Mouse (Mus musculus) CH12.LX (cell line): ENCODE measurements around the gene 4930415O20Rik.

Source experiments
- CHD1 ChIP-seq: IDR thresholded peaks from 2 replicates; pipeline ENCODE4 v1.6.1; 2012; ENCODE audit warnings: low read depth, low read length, improper control_type of control experiment, inconsistent platforms
- CTCF ChIP-seq, 2 experiments: IDR thresholded peaks in 1 of 2; conservative IDR thresholded peaks in 1 of 2; 2 replicates each; pipeline ENCODE4 v1.5.1; 2011 to 2012; ENCODE audit warnings: low read depth in 2 of 2, low read length in 2 of 2, improper control_type of control experiment in 1 of 2, inconsistent platforms in 1 of 2, mild to moderate bottlenecking in 1 of 2, moderate library complexity in 1 of 2
- E2F4 ChIP-seq: IDR thresholded peaks from 2 replicates; pipeline ENCODE4 v1.6.1; 2011; ENCODE audit warnings: low read depth, low read length, improper control_type of control experiment; ENCODE audit not compliant: insufficient replicate concordance
- EP300 ChIP-seq: IDR thresholded peaks from 2 replicates; pipeline ENCODE4 v1.6.1; 2011; ENCODE audit warnings: low read length, improper control_type of control experiment
- GABPA ChIP-seq: IDR thresholded peaks from 2 replicates; pipeline ENCODE4 v1.6.1; 2012; ENCODE audit warnings: low read depth, low read length, improper control_type of control experiment, inconsistent platforms; ENCODE audit not compliant: insufficient replicate concordance
- HCFC1 ChIP-seq: IDR thresholded peaks from 2 replicates; pipeline ENCODE4 v1.6.1; 2012; ENCODE audit warnings: low read depth, mild to moderate bottlenecking, inconsistent platforms, low read length, improper control_type of control experiment
- JUND ChIP-seq: conservative IDR thresholded peaks from 2 replicates; pipeline ENCODE4 v1.6.1; 2011; ENCODE audit warnings: low read depth, low read length, improper control_type of control experiment
- MXI1 ChIP-seq: IDR thresholded peaks from 2 replicates; pipeline ENCODE4 v1.6.1; 2011; ENCODE audit warnings: mild to moderate bottlenecking, low read depth, low read length, improper control_type of control experiment
- POLR2A ChIP-seq: IDR thresholded peaks from 2 replicates; pipeline ENCODE4 v1.6.1; 2011; ENCODE audit warnings: low read depth, mild to moderate bottlenecking, improper control_type of control experiment, low read length
- POLR2AphosphoS2 ChIP-seq: IDR thresholded peaks from 2 replicates; pipeline ENCODE4 v1.6.1; 2011; ENCODE audit warnings: low read depth, low read length, improper control_type of control experiment
- SIN3A ChIP-seq: IDR thresholded peaks from 2 replicates; pipeline ENCODE4 v1.6.1; 2012; ENCODE audit warnings: low read length, improper control_type of control experiment, inconsistent platforms
- ZKSCAN1 ChIP-seq: IDR thresholded peaks from 2 replicates; pipeline ENCODE4 v1.6.1; 2012; ENCODE audit warnings: low read depth, inconsistent platforms, low read length, improper control_type of control experiment, borderline replicate concordance

DNA sequence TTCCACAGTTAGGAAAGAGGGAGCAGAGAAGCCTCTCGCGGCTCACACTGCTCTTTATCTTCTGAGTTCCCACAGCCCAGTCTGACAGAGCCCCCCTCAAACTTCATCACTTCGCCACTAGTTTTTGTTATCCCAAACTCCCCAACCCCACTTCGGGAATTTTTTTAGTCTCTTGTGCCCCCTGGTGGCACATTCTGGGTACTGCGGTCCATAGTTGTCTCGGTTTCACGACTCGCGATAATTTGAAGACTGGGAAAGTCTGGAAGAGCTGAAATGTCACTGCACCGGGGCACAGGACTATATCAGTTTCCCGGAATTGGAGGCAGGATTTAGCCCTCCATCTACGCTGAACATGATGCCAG, 46.4 kb downstream of the 4930415O20Rik start:
- TF ChIP-seq CTCF (conservative IDR thresholded peaks at IDR 0.05 in 1 of 2, IDR thresholded peaks at IDR 0.05 in 1 of 2; ENCODE audit: low read depth in 2 of 2, low read length in 2 of 2) (peak; percentile 93 to 94), ZKSCAN1 (no peak), HCFC1 (no peak), CHD1 (no peak), MXI1 (no peak), JUND (no peak), POLR2AphosphoS2 (no peak), GABPA (no peak), POLR2A (no peak), EP300 (no peak), SIN3A (no peak), E2F4 (no peak)
